Mouse (Mus musculus) CH12.LX (cell line): ENCODE data around the gene Ep400.

ENCODE experiments used
- CTCF ChIP-seq, 2 experiments: IDR thresholded peaks in 1 of 2; conservative IDR thresholded peaks in 1 of 2; 2 replicates each; pipeline ENCODE4 v1.5.1; 2011 to 2012; ENCODE audit warnings: low read depth in 2 of 2, low read length in 2 of 2, improper control_type of control experiment in 1 of 2, inconsistent platforms in 1 of 2, mild to moderate bottlenecking in 1 of 2, moderate library complexity in 1 of 2
- EP300 ChIP-seq: IDR thresholded peaks from 2 replicates; pipeline ENCODE4 v1.6.1; 2011; ENCODE audit warnings: low read length, improper control_type of control experiment
- MYC ChIP-seq: IDR thresholded peaks from 2 replicates; pipeline ENCODE4 v1.6.1; 2011; ENCODE audit warnings: low read depth, mild to moderate bottlenecking, improper control_type of control experiment, low read length
- NRF1 ChIP-seq: IDR thresholded peaks from 2 replicates; pipeline ENCODE4 v1.6.1; 2014; ENCODE audit warnings: low read depth, mild to moderate bottlenecking, inconsistent platforms, low read length, improper control_type of control experiment, moderate library complexity
- POLR2A ChIP-seq: IDR thresholded peaks from 2 replicates; pipeline ENCODE4 v1.6.1; 2011; ENCODE audit warnings: low read depth, mild to moderate bottlenecking, improper control_type of control experiment, low read length
- SMC3 ChIP-seq: IDR thresholded peaks from 2 replicates; pipeline ENCODE4 v1.6.1; 2011; ENCODE audit warnings: low read depth, low read length, improper control_type of control experiment
- ZC3H11A ChIP-seq: IDR thresholded peaks from 2 replicates; pipeline ENCODE4 v1.6.1; 2012; ENCODE audit warnings: low read depth, mild to moderate bottlenecking, inconsistent platforms, low read length, improper control_type of control experiment
- ZMIZ1 ChIP-seq: IDR thresholded peaks from 2 replicates; pipeline ENCODE4 v1.6.1; 2012; ENCODE audit warnings: low read depth, mild to moderate bottlenecking, inconsistent platforms, low read length, improper control_type of control experiment

DNA sequence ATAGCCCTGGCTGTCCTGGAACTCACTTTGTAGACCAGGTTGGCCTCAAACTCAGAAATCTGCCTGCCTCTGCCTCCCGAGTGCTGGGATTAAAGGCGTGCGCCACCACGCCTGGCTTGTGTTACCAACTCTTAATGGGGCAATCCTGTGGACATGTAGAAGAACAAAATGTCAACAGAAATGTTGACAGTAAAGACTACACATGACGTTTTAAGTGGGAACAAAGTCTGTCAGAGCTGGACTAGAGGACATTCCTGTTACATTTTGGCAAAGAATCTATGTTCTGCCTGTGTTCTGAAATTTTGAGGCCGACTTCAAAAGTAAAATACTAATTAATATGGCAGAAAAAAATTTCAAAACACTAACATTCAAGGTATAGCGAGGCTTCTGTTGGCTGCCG, 6.6 kb downstream of the Ep400 start:
- TF ChIP-seq MYC: no peak
- TF ChIP-seq EP300: no peak
- TF ChIP-seq NRF1: no peak
- TF ChIP-seq CTCF (conservative IDR thresholded peaks at IDR 0.05 in 1 of 2, IDR thresholded peaks at IDR 0.05 in 1 of 2; ENCODE audit: low read depth in 2 of 2, low read length in 2 of 2): no peak
- no peak for TF ChIP-seq ZC3H11A
- no peak for TF ChIP-seq POLR2A
- TF ChIP-seq SMC3: no peak
- TF ChIP-seq ZMIZ1: no peak
